ENCODE assay signal across 8 mouse cellular contexts in the genomic region with DNA sequence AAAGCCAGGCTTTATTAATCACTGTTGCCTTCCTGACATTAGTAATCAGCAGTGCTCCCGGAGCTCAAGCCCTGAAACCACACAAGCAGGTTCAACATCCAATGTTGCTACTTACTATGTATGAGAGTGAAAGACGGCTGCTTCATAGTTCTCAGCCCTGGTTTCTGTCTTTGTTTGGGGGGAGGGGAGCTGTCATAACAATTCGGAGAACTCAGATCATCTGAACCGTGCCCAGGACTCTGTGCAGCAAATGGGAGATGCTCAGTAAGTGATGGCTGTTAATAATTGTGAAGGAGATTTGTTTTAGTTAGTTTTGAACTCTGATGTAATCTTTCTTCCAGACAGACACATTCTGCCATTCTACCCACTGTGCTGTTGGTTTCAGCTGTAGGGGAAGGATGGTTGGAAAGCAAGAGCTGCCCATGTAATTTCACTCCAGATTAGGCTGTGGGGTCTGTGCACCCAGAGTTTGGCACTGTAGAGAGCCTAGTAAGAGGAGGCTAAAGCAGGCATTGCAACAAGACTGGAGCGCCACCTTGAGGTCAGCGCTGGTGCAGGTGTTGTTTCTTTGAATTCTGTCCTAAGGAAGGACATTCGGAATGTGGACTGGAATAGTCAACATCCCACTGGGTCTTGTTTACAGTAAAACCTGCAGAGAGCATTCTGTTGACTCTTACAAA. TPM values are rescaled to one million over a fixed set of nuclear protein-coding genes. Genes with fewer than 3 reads are reported as not detected.
A peak's percentile ranks its signal among the peaks of the same experiment; 100 is the strongest.
DNase-seq lines count a peak whose midpoint lies in the region; ATAC-seq lines count a peak whose summit lies in the region.
"Had no signal": no experiment of that assay in that cellular context is flagged by ENCODE, and none has a peak within 500 bp of the region (broad histone marks: within the 10 kb centered on the region; RNA-seq: fewer than 3 reads in every experiment).

No protein-coding gene starts in this region.

- no peak overlapping the region for H3K27ac ChIP-seq in intestine, embryonic 15.5 days
- H3K27ac ChIP-seq in midbrain, embryonic 14.5 days (replicated peaks; ENCODE audit: low read depth, low read length): no peak overlapping the region
- H3K27ac ChIP-seq: macrophage had no signal

- H3K4me2 ChIP-seq in intestine, embryonic 15.5 days (replicated peaks): no peak overlapping the region; the same call in 1 of the 2 replicates
- no peak overlapping the region for H3K4me2 ChIP-seq in midbrain, embryonic 14.5 days (ENCODE audit: low read length)

- H3K4me1 ChIP-seq in intestine, embryonic 15.5 days (replicated peaks): 0 out of 2 replicates have a peak, but pooled peaks cover 5% of the 10 kb centered on the region
- H3K4me1 ChIP-seq in midbrain, embryonic 14.5 days (ENCODE audit: control insufficient read depth, insufficient read depth, low read length): no peaks in the 10 kb centered on the region

- H3K36me3 ChIP-seq in intestine, embryonic 15.5 days: no peaks in the 10 kb centered on the region
- H3K36me3 ChIP-seq in midbrain, embryonic 14.5 days (ENCODE audit: control insufficient read depth, insufficient read depth, low read length): no peaks in the 10 kb centered on the region

- peak; percentile 81 for DNase-seq in adipocyte (ENCODE audit: low spot score)
- DNase-seq in cerebellum, adult 18-20 months: peak; percentile 66 to 73
- peak; percentile 68 to 70 for DNase-seq in frontal cortex, postnatal 25 days (ENCODE audit: low spot score in 2 of 2)
- peak; percentile 36 to 74 for DNase-seq in left cerebral cortex, adult 8-10 months (ENCODE audit: low spot score in 2 of 2)
- peak; percentile 90 for DNase-seq in midbrain, embryonic 14.5 days
- peak; percentile 20 to 53 for DNase-seq in spleen, postnatal 14 days (ENCODE audit: low spot score in 2 of 2)

- no peaks in the 10 kb centered on the region for H3K27me3 ChIP-seq in intestine, embryonic 15.5 days (replicated peaks)
- H3K27me3 ChIP-seq in midbrain, embryonic 14.5 days (ENCODE audit: control insufficient read depth, insufficient read depth, low read length): no peaks in the 10 kb centered on the region; the same call in 1 of the 2 replicates

- 7% methylated on average over 7 of the region's 7 CpGs for WGBS in intestine, embryonic 15.5 days
- 16% methylated on average over 7 of the region's 7 CpGs for WGBS in midbrain, embryonic 14.5 days

- ATAC-seq in intestine, embryonic 15.5 days: peak; percentile 74; the same call in 1 of the 2 replicates
- ATAC-seq in midbrain, embryonic 14.5 days (ENCODE audit: low FRiP score, low TSS enrichment): no peak

- no peaks in the 10 kb centered on the region for H3K9me3 ChIP-seq in intestine, embryonic 15.5 days
- H3K9me3 ChIP-seq in midbrain, embryonic 14.5 days (ENCODE audit: control insufficient read depth, low read length): no peaks in the 10 kb centered on the region

- H3K4me3 ChIP-seq in intestine, embryonic 15.5 days (replicated peaks): no peak overlapping the region
- no peak overlapping the region for H3K4me3 ChIP-seq in midbrain, embryonic 14.5 days (replicated peaks; ENCODE audit: low read depth, low read length)

- no peak overlapping the region for H3K9ac ChIP-seq in intestine, embryonic 15.5 days
- H3K9ac ChIP-seq in midbrain, embryonic 14.5 days (replicated peaks; ENCODE audit: low read length): no peak overlapping the region

RNA-seq across cellular contexts. Expression of gene Ddx52, which starts 5.7 kb away (rescaled TPM):
- 28.4 and 31.2 TPM in 2 replicates for polyA plus RNA-seq in intestine, embryonic 15.5 days (2015; fragmentation: Nextera tagmentation; extraction: Ambion mirVana)
- 10 to 100 TPM; 13.7 to 19.2 (median 15.6) TPM for total RNA-seq in left cerebral cortex, adult 8-10 months (2022)
- 22.5 and 28.8 TPM in 2 replicates for polyA plus RNA-seq in midbrain, embryonic 14.5 days (2014; fragmentation: Nextera tagmentation; extraction: Ambion mirVana)

RNA-seq across cellular contexts. Expression of gene Synrg, which starts 28.1 kb away (rescaled TPM):
- 9.8 and 10.8 TPM in 2 replicates for polyA plus RNA-seq in intestine, embryonic 15.5 days (2015; fragmentation: Nextera tagmentation; extraction: Ambion mirVana)
- 10 to 100 TPM; 60.6 to 72.7 (median 67.4) TPM for total RNA-seq in left cerebral cortex, adult 8-10 months (2022)
- polyA plus RNA-seq in midbrain, embryonic 14.5 days (2014; fragmentation: Nextera tagmentation; extraction: Ambion mirVana): 25.8 and 34.2 TPM in 2 replicates

Comparison
In these comparisons a context has a peak if more than half of its experiments do, and no peak if none do; other contexts are left out.
1. DNase-seq: peak in every context shown above with its lines; median percentile 90 in midbrain, embryonic 14.5 days; 81 in adipocyte; 70 in cerebellum, adult 18-20 months; 69 in frontal cortex, postnatal 25 days; 55 in left cerebral cortex, adult 8-10 months; 36 in spleen, postnatal 14 days.